Mouse (Mus musculus) induced T-regulatory cell, adult 2 months (primary cell): ENCODE measurements around the gene Afp.

ENCODE experiments used
- DNase-seq: peaks from one replicate; pipeline ENCODE4 v3.0.0-alpha.2; 2012; ENCODE audit warnings: low read depth

Gene Afp

DNA sequence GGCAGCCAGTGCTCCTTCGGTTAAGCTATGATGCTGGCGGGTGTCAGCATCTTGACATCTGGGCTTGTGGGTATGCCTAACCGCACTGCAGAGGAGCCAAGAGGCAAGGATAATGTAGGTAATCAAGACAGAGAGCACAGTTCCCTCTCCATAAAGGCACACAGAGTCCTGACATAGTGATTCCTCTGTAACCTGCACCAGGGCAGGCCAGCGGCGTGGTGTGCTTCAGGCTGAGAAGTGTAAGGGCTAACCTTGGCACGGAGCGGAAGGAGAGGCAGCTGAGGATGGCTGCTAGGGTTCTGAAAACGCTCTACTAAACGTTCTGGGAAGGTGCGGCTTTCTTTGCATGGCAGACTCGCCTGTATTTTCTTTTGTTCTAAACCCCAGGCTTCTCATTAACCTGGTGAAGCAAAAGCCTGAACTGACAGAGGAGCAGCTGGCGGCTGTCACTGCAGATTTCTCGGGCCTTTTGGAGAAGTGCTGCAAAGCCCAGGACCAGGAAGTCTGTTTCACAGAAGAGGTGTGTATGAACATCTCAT is 16.9 kb downstream of the Afp start:
- DNase-seq, result no peak

DNA sequence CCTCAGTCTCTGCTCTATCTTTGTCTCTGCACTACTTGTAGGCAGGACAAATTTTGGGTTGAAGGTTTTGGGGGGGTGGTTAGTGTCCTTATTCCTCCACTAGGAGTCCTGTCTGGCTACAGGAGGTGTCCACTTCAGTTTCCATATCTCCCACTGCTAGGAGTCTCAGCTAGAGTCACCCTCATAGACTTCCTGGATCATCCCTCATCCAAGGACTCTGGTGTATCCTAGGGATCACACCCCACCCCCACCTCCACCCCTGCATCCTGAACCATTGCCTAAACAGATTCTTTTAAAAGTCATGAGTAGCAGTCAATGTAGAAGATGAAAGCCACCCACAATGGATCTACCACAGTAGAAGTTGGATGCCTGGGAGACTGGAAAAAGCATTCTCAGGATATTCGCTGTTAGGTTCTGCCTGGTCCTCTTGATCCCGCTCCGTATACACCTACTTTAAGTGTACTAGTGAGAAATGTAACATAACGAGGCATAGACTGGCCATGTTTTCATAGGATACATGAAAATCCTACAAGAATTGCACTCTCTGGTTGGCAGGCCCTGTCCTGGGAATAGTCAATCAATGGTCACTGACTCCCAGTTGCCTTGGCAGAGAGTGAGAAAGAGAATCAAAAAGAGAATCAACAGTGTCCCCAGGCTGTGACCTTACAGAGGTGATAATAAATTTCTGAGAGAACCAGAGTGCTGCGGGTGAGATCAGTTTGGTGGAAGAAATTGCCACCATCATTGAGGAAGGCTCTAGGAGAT is 19.5 kb downstream of the Afp start:
- no peak for DNase-seq

DNA sequence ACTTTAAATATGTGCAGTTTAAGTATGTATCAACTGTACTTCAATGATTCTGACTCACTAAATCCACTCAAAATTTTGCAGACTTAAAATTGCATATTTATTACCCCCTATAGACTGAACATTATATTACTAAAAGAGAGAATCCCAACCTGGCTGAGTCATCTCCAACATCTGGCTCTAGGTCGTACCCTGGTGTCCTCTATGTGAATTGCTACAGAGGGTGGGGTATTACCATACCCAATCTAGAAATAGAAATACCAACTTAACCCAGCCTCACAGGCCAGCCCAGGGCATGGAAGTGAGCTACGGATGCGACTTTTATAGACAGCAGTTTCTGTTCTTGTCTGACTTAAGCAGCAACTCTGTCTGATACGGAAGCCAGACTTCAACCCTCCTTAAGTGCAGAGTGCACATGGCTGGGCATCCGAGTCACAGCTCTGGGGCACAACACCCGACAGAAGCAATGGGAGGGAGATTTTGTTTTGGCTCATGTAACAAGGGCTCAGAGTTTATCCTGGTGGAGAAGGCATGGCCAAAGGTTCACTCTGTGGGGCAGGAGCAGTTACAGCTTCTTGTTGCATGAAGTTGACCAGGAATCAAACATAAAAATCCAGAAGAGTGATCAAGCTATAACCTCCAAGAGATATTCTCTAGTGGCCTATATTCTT is 21.9 kb downstream of the Afp start:
- DNase-seq, result no peak

DNA sequence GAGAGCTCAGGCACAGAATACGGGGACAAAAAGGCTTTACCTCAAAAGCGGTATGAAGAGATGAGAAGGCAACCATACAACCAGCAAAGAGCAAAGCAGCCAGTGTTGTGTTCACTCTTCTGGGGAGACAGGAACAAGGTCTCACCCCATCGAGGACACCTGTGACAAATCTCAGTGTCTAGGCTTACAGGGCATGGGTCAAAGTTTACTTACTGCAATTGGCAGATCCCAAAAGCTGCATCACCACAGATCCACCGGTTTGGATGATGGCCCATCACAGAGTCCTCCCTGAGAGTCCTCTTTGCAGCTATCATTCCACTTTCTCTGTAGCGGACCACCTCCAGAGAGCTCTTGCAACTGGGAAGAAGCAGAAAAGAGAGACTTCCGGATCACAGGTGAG is 25.0 kb downstream of the Afp start:
- DNase-seq, result no peak

DNA sequence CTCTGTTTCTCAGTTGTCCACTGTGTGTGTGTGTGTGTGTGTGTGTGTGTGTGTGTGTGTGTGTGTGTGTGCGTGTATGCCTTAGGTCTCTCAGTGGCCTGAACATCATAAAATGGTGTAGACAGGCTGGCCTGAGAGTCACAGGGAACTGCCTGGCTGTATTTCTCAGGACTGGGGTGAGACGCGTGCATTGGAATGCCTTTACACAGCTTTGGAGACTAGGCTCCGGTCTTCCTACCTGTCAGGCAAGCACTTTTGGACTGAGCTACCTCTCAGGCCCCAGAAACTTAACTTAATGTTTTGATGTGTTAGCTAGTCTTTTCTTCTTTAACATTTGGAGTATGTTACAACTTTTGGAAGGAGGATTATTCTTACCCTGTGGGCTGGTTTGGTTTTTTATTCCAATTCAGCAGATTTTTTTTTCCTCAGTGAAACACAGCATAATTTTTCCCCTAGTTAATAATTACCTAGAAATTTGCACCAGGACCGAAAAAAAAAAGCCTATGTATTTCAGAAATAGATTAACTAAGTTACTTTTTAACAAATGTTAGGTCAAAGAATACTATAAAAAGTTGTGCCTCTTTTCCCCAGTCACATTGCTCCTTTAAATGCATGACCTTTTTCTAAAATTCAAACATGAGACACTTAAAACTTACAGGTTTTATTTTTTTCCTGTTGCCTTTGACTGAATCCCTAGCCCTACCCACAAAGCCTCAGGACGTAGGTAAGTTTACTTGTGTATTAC is 28.0 kb downstream of the Afp start, which contains the start of gene Afm:
Gene Afm (plus strand): TSS at position 577 of the 745 bp plus-strand sequence.
- no peak for DNase-seq

DNA sequence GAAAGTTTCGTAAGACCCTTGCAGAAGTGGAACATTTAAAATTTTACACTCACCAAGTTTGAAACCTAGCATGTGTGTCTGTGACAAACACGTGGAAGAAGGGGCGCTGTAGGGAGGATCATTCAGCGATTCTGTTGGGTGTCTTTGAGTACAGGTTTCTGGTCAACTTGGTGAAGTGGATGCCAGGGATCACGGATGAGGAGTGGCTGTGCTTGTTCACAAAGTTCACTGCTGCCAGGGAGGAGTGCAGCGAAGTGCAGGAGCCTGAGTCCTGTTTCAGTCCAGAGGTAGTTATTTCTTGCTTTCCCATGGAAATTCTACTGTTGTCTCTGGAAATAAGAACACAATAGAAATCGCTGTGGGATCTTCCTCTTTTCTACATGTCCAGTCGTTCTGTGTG is 60.7 kb downstream of the Afp start:
- DNase-seq, result no peak

DNA sequence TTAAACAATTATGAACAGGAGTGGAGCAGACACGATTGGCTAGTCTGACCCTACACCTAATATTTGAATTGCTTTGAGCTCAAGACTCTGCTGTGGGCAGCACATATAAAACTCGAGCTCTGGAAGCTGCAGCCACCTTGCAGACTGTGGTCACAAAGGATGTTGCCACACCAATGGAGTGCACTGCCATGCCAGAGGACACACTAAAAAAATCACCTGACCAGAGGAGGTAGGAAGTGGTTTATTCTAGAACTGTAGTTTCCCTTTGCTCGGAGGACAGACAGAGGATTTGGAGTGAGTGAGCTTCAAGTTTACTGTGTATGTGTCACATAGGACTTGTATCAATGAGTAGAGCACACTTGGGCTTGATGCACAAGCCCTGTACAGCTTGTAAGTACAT is 65.5 kb downstream of the Afp start:
- DNase-seq, result no peak
